Mouse (Mus musculus): ENCODE results near the gene Rnd3. TPM values are rescaled to one million over a fixed set of nuclear protein-coding genes. Genes with fewer than 3 reads are reported as not detected.

Gene Rnd3
- polyA plus RNA-seq (2015; fragmentation: Nextera tagmentation; extraction: Ambion mirVana): 12.1 and 13.6 TPM in 2 replicates

- ATAC-seq (peak; percentile 76), DNase-seq (peak; percentile 89)
- H3K27me3 ChIP-seq (ENCODE audit: insufficient read depth, low read length): 0 out of 2 replicates have a peak, but pooled peaks cover 4% of the 10 kb centered on the region
- H3K36me3 ChIP-seq (replicated peaks; ENCODE audit: insufficient read depth, low read length): no peaks in the 10 kb centered on the region
- WGBS (ENCODE audit: insufficient replicate concordance): 3% methylated on average over 25 of the region's 25 CpGs
- peak within 1 kb of the TSS; percentile 79 for H3K9ac ChIP-seq (replicated peaks)
- peak within 1 kb of the TSS; percentile 71 for H3K4me3 ChIP-seq (ENCODE audit: low read depth, low read length)
- no peaks in the 10 kb centered on the region for H3K9me3 ChIP-seq (ENCODE audit: low read length)
- H3K4me1 ChIP-seq (ENCODE audit: insufficient read depth): peaks cover 8% of the 10 kb centered on the region; the same call in 1 of the 2 replicates
- H3K4me2 ChIP-seq (ENCODE audit: low read depth, low read length): peak within 1 kb of the TSS; percentile 75
- no peak for TF ChIP-seq EP300 (IDR thresholded peaks at IDR 0.05; ENCODE audit: low read depth)
- TF ChIP-seq CTCF (IDR thresholded peaks at IDR 0.05; ENCODE audit: low read depth): peak; percentile 92
- H3K27ac ChIP-seq (ENCODE audit: low read depth): peak within 1 kb of the TSS; percentile 90
Measured at GRCm38 (mm10) chr2:51148975-51149374, at the start of gene Rnd3. Rnd3 (minus strand) TSS chr2:51149111.

GRCm38 (mm10) chr2:51192319-51192718, 43.4 kb upstream of the Rnd3 start:
- no peak for TF ChIP-seq EP300 (IDR thresholded peaks at IDR 0.05; ENCODE audit: low read depth)
- peak; percentile 44 for TF ChIP-seq CTCF (IDR thresholded peaks at IDR 0.05; ENCODE audit: low read depth)
- no peak overlapping the region for H3K9ac ChIP-seq (replicated peaks)

GRCm38 (mm10) chr2:51185762-51186161, 36.9 kb upstream of the Rnd3 start:
- no peak for ATAC-seq
- Histone ChIP-seq H3K27me3 (ENCODE audit: insufficient read depth, low read length) (no peaks in the 10 kb centered on the region), H3K27ac (ENCODE audit: low read depth) (no peak overlapping the region), H3K9me3 (ENCODE audit: low read length) (no peaks in the 10 kb centered on the region), H3K4me1 (ENCODE audit: insufficient read depth) (no peaks in the 10 kb centered on the region), H3K4me2 (ENCODE audit: low read depth, low read length) (no peak overlapping the region), H3K4me3 (ENCODE audit: low read depth, low read length) (no peak overlapping the region), H3K9ac (replicated peaks) (no peak overlapping the region), H3K36me3 (replicated peaks; ENCODE audit: insufficient read depth, low read length) (no peaks in the 10 kb centered on the region)
- no peak for DNase-seq
- WGBS (ENCODE audit: insufficient replicate concordance): 81% methylated on average over 2 of the region's 2 CpGs
- TF ChIP-seq EP300 (IDR thresholded peaks at IDR 0.05; ENCODE audit: low read depth): no peak
- no peak for TF ChIP-seq CTCF (IDR thresholded peaks at IDR 0.05; ENCODE audit: low read depth)

More at GRCm38 (mm10) chr2:51192319-51192718, 43.4 kb upstream of the Rnd3 start:
- Histone ChIP-seq H3K36me3 (replicated peaks; ENCODE audit: insufficient read depth, low read length) (no peaks in the 10 kb centered on the region), H3K4me2 (ENCODE audit: low read depth, low read length) (no peak overlapping the region), H3K4me1 (ENCODE audit: insufficient read depth) (no peaks in the 10 kb centered on the region), H3K27me3 (ENCODE audit: insufficient read depth, low read length) (no peaks in the 10 kb centered on the region), H3K9me3 (ENCODE audit: low read length) (no peaks in the 10 kb centered on the region), H3K4me3 (ENCODE audit: low read depth, low read length) (no peak overlapping the region), H3K27ac (ENCODE audit: low read depth) (no peak overlapping the region)
- DNase-seq (no peak), ATAC-seq (no peak)
- 64% methylated on average over 2 of the region's 2 CpGs for WGBS (ENCODE audit: insufficient replicate concordance)

GRCm38 (mm10) chr2:51182990-51183389, 34.1 kb upstream of the Rnd3 start:
- Histone ChIP-seq H3K9me3 (ENCODE audit: low read length) (no peaks in the 10 kb centered on the region), H3K27me3 (ENCODE audit: insufficient read depth, low read length) (no peaks in the 10 kb centered on the region), H3K27ac (ENCODE audit: low read depth) (no peak overlapping the region), H3K9ac (replicated peaks) (no peak overlapping the region), H3K4me3 (ENCODE audit: low read depth, low read length) (no peak overlapping the region), H3K4me2 (ENCODE audit: low read depth, low read length) (no peak overlapping the region), H3K36me3 (replicated peaks; ENCODE audit: insufficient read depth, low read length) (no peaks in the 10 kb centered on the region), H3K4me1 (ENCODE audit: insufficient read depth) (no peaks in the 10 kb centered on the region)
- DNase-seq: no peak
- 87% methylated on average over 4 of the region's 4 CpGs for WGBS (ENCODE audit: insufficient replicate concordance)
- no peak for ATAC-seq
- TF ChIP-seq EP300 (IDR thresholded peaks at IDR 0.05; ENCODE audit: low read depth) (no peak), CTCF (IDR thresholded peaks at IDR 0.05; ENCODE audit: low read depth) (no peak)

- Histone ChIP-seq H3K27ac (ENCODE audit: low read depth) (no peak overlapping the region), H3K36me3 (replicated peaks; ENCODE audit: insufficient read depth, low read length) (no peaks in the 10 kb centered on the region), H3K4me1 (ENCODE audit: insufficient read depth) (peaks cover 3% of the 10 kb centered on the region; the same call in 1 of the 2 replicates), H3K4me3 (ENCODE audit: low read depth, low read length) (no peak overlapping the region), H3K4me2 (ENCODE audit: low read depth, low read length) (no peak overlapping the region), H3K9me3 (ENCODE audit: low read length) (no peaks in the 10 kb centered on the region), H3K27me3 (ENCODE audit: insufficient read depth, low read length) (no peaks in the 10 kb centered on the region), H3K9ac (replicated peaks) (no peak overlapping the region)
- TF ChIP-seq EP300 (IDR thresholded peaks at IDR 0.05; ENCODE audit: low read depth): no peak
- TF ChIP-seq CTCF (IDR thresholded peaks at IDR 0.05; ENCODE audit: low read depth): no peak
- ATAC-seq (no peak), DNase-seq (no peak)
Measured at GRCm38 (mm10) chr2:51181376-51181775, 32.5 kb upstream of the Rnd3 start.

- H3K9me3 ChIP-seq (ENCODE audit: low read length): no peaks in the 10 kb centered on the region
- peaks cover 3% of the 10 kb centered on the region; the same call in 1 of the 2 replicates for H3K4me1 ChIP-seq (ENCODE audit: insufficient read depth)
- H3K9ac ChIP-seq (replicated peaks): no peak overlapping the region
- no peak overlapping the region for H3K27ac ChIP-seq (ENCODE audit: low read depth)
- no peaks in the 10 kb centered on the region for H3K36me3 ChIP-seq (replicated peaks; ENCODE audit: insufficient read depth, low read length)
- DNase-seq (no peak), ATAC-seq (no peak)
- no peak overlapping the region for H3K4me3 ChIP-seq (ENCODE audit: low read depth, low read length)
- no peak overlapping the region for H3K4me2 ChIP-seq (ENCODE audit: low read depth, low read length)
- 70% methylated on average over 3 of the region's 3 CpGs for WGBS (ENCODE audit: insufficient replicate concordance)
- no peaks in the 10 kb centered on the region for H3K27me3 ChIP-seq (ENCODE audit: insufficient read depth, low read length)
- TF ChIP-seq EP300 (IDR thresholded peaks at IDR 0.05; ENCODE audit: low read depth) (no peak), CTCF (IDR thresholded peaks at IDR 0.05; ENCODE audit: low read depth) (no peak)
Measured at GRCm38 (mm10) chr2:51179096-51179495, 30.2 kb upstream of the Rnd3 start.

GRCm38 (mm10) chr2:51177615-51178014, 28.7 kb upstream of the Rnd3 start:
- Histone ChIP-seq H3K9me3 (ENCODE audit: low read length) (no peaks in the 10 kb centered on the region), H3K27me3 (ENCODE audit: insufficient read depth, low read length) (no peaks in the 10 kb centered on the region), H3K4me3 (ENCODE audit: low read depth, low read length) (no peak overlapping the region), H3K4me2 (ENCODE audit: low read depth, low read length) (no peak overlapping the region), H3K36me3 (replicated peaks; ENCODE audit: insufficient read depth, low read length) (no peaks in the 10 kb centered on the region), H3K4me1 (ENCODE audit: insufficient read depth) (peaks cover 3% of the 10 kb centered on the region; the same call in 1 of the 2 replicates), H3K9ac (replicated peaks) (no peak overlapping the region), H3K27ac (ENCODE audit: low read depth) (no peak overlapping the region)
- DNase-seq: no peak
- WGBS (ENCODE audit: insufficient replicate concordance): 70% methylated on average over 3 of the region's 3 CpGs
- TF ChIP-seq EP300 (IDR thresholded peaks at IDR 0.05; ENCODE audit: low read depth): no peak
- no peak for TF ChIP-seq CTCF (IDR thresholded peaks at IDR 0.05; ENCODE audit: low read depth)
- ATAC-seq: no peak

Measured in liver, postnatal 0 days (tissue).